Mouse (Mus musculus) cerebellum, postnatal 4 days (tissue): ENCODE results near the gene Mtmr12.
"Not testable (repeated sequence)": the region's sequence is repeated elsewhere in the genome, so short reads cannot be mapped to it uniquely, and the experiment has no call there.

Experiments used
- DNase-seq, 2 experiments: peaks; one replicate each; pipeline ENCODE4 v3.0.0; 2022; ENCODE audit warnings: low spot score in 2 of 2, mixed read lengths in 1 of 2

The Mtmr12 gene

GRCm38 (mm10) chr15:12211577-12211976 lies 6.7 kb downstream of the Mtmr12 start:
- DNase-seq = peak in 1 of 2 experiments; percentile 47

- DNase-seq = no peak
Observed at GRCm38 (mm10) chr15:12212266-12212665, 7.4 kb downstream of the Mtmr12 start.

GRCm38 (mm10) chr15:12214531-12215414 lies 9.9 kb downstream of the Mtmr12 start:
- no peak for DNase-seq

DNA sequence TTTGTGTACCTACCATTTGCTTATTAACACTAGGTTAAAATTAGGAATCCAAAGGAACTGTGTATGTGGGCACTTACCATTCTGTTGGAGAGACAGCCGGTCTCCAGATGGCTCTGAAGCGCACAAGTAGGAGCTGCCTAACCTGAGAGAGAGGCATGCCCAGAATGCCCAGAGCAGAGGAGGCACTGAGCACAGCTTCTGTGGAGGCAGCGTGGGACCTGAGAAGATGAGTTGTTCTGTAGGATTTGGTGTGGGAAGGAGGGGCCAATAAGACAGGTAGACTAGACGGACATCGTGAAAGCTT lies 10.5 kb downstream of the Mtmr12 start:
- no peak for DNase-seq

GRCm38 (mm10) chr15:12216119-12216518 lies 11.3 kb downstream of the Mtmr12 start:
- no peak for DNase-seq

DNA sequence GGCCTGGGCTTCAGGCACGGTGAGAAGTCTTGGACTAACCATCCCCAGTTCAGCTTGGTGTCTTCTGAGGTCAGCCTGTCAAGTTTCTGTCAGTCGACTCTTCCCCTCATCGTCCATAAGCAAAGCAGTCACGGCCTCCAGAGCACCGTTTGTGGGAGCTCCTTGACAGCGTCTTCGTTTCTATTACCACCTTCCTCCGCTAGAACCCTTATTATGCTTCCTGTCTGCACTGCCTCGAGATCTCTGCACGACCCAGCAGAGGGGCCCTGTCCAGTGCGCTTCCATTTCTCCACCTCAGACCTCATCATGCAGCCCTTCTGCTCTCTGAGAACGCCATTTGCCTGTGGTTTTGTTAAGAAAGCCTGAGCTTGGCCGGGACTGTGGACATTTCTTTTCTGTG lies 12.0 kb downstream of the Mtmr12 start:
- no peak for DNase-seq

DNA sequence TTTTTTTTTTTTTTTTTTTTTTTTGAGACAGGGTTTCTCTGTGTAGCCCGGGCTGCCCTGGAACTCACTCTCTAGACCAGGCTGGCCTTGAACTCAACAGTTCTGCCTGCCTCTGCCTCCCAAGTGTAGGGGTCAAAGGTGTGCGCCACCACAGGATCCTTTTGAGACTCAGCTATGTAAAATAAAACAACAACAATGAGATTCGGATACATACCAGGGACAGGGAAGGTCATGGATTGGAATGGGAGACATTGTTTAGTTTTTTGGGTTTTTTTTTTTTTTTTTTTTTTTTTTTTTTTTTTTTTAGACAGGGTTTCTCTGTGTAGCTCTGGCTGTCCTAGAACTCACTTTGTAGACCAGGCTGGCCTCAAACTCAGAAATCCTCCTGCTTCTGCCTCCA lies 12.5 kb downstream of the Mtmr12 start:
- DNase-seq = not testable (repeated sequence)

- no peak for DNase-seq
Observed at GRCm38 (mm10) chr15:12217849-12218248, 13.0 kb downstream of the Mtmr12 start.

DNA sequence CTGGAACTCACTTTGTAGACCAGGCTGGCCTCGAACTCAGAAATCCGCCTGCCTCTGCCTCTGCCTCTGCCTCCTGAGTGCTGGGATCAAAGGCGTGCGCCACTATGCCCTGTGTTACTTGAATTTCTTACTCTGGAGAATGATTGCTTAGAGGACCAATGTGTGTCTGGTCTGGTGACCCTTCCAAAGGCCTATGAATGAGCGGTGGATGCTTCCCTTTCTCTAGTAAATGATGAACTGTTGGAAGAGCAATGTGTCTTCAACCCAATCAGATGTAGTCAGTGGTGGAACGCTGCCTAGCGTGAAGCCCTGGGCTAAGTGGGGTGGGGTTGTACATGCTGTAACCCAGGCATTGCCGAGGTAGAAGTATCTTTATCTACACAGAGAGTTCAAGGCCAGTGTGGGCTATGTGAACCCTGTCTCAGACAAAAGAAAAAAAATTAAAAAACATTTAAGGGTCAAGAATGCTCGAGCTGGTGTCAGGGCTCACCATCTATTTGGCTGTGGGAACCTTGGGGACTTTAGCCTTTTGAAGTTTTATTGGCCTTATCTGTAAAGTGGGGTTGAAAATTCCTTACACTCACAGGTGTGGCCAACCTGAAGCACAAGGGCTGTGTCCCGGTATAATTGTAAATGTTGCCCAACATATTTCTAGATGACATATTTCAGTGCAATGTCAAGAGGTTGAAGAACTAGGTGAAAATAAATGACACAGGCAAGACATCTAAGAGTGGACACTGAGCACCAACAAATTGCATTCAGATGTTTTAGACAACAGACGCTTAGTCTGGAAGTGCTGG lies 14.0 kb downstream of the Mtmr12 start:
- DNase-seq = no peak

DNA sequence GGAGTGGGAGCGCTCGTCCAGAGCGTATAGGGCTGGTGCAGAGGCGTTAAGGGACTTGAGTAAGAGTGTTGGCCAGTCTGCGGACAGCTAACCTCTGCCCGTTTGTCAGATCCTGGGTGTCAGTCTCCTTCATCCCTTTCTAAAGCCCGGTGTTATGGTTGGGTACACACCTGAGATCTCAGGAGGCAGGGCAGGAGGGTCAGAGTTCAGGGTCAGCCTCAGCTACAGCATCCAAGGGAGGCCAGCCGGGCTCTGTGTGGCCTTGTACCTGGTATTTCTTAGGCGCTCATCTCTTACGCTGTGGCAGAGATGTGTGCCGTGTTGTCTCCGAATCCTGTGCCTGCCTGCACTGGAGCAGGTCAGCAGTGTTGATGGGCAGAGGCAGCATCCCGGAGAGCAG lies 16.3 kb downstream of the Mtmr12 start:
- DNase-seq = no peak

GRCm38 (mm10) chr15:12222564-12223302 lies 17.9 kb downstream of the Mtmr12 start:
- no peak for DNase-seq

GRCm38 (mm10) chr15:12223393-12223792 lies 18.6 kb downstream of the Mtmr12 start:
- DNase-seq = no peak

DNA sequence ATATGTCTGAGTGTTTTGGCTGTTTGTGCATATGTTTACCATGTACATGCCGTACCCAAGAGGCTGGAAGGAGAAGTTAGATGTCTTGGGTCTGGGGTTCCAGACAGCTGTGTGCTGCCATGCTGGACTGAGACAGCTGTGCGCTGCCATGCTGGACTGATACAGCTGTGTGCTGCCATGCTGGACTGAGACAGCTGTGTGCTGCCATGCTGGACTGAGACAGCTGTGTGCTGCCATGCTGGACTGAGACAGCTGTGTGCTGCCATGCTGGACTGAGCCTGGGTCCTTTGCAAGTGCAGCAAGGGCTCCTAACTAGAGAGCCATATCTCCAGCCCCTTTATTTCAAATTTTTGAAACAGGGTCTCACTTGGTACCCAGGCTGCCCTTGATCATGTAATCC lies 19.4 kb downstream of the Mtmr12 start:
- DNase-seq = no peak

GRCm38 (mm10) chr15:12225062-12225461 lies 20.2 kb downstream of the Mtmr12 start:
- no peak for DNase-seq

- no peak for DNase-seq
Observed at GRCm38 (mm10) chr15:12226908-12227307, 22.1 kb downstream of the Mtmr12 start.

DNA sequence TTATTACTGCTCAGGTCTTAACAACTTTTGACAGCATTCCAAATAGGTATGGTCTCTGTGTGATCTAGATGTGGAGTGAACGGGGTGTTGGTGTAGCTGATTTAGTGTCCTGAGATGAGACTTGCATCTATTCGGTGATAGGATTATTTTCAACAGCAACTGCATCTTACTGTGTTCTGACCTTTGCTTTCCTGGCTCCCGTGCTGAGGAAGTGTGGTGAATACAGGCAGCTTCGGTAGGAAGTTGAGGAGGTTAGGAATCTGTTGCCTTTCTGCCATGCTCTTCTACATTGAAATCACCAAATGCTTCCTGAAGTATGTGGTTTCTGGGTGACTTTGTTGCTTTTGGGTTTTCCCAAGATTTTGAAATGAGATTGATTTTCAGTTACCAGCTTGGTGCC lies 22.5 kb downstream of the Mtmr12 start:
- no peak for DNase-seq

- no peak for DNase-seq
Observed at GRCm38 (mm10) chr15:12229603-12230242, 24.9 kb downstream of the Mtmr12 start.

DNA sequence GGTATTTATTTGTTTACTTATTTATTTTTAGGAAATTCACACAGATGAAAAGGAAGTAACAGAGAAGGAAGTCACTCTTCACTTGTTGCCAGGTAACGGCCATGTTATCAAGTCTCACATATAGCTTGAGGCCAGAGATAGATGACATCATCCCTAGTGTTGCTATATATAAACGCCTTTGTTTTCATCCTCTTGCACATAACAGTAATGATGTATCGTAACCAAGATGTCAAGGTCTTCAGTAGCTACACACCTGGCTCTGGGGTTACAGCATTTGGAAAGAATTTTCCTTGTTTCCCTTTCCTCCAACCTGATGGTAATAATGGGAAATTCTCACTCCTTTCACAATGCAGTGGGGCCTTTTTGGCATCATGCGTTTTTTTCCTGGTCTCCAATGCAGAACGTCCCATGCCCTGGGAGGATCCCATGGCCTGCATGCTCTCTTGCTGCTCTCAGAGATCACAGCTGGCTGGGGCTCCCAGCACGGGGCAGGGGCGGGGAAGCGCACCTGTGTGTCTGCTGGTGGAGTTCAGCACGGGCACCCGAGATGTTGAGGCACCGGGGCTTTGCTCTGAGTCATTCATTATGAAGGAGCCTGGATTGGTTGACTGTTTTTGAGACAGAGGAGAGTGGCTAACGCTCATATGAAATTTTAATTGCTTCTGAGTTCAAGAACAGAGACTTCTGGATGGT lies 25.6 kb downstream of the Mtmr12 start:
- no peak for DNase-seq

GRCm38 (mm10) chr15:12231462-12231861 lies 26.6 kb downstream of the Mtmr12 start:
- DNase-seq = no peak

DNA sequence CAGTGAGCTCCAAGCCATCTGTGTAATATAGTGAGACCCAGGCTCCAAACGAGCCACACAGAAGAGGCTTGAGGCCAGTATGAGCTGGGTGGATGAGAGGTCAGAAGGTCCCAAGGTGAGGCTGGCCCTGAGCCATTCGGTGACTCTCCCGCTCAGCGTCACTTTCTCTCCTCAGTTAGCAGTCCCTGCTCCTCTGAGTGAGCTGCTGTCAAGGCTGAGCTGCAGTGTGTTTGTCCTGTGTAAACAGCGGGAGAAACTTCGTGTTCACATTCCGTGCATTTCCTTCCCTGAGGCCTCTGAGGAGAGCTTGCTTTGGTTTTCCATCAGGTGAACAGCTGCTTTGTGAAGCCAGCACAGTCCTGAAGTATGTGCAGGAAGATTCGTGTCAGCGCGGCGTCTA lies 27.6 kb downstream of the Mtmr12 start:
- DNase-seq = no peak

GRCm38 (mm10) chr15:12233021-12233420 lies 28.2 kb downstream of the Mtmr12 start:
- no peak for DNase-seq
